Mouse (Mus musculus): ENCODE results near the gene App.

DNA sequence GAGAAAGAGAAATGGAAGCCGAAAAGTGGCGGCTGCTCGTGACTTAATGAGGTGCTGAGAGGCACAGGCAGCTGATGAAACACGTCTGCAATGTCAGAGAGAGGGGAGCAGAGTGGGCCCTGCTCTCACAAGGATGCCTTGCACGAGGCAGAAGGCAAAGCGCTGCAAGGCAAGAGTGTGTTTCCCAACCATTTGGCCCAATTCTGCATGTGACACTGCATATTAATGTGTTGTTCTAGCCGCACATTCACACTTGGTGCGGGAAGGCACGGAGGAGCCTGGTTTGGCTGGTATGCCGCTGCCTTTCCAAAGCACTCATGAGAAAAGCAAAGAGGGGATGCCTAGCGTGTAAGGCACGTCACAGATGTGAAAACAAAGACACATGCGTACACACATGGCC, 63.1 kb downstream of the App start:
- no peak for TF ChIP-seq CTCF (IDR thresholded peaks at IDR 0.05; ENCODE audit: low read depth, low read length)
- TF ChIP-seq POLR2A (IDR thresholded peaks at IDR 0.05; ENCODE audit: borderline replicate concordance, low read depth, low read length) = no peak

Data from bone marrow macrophage, adult 2 months (primary cell).